Mouse (Mus musculus) MEL (cell line): ENCODE data around the gene Nudt17.
"Not testable (repeated sequence)": the region's sequence is repeated elsewhere in the genome, so short reads cannot be mapped to it uniquely, and the experiment has no call there.

Experiments used
- BHLHE40 ChIP-seq: IDR thresholded peaks from 2 replicates; pipeline ENCODE4 v1.6.1; 2012; ENCODE audit warnings: low read depth, mild to moderate bottlenecking, inconsistent platforms, low read length, improper control_type of control experiment, borderline replicate concordance
- CTCF ChIP-seq, 3 experiments: IDR thresholded peaks in 2 of 3; conservative IDR thresholded peaks in 1 of 3; 2 replicates each; pipeline ENCODE4 v1.5.1; 2011 to 2012; ENCODE audit warnings: low read length in 3 of 3, low read depth in 2 of 3, mild to moderate bottlenecking in 2 of 3, improper control_type of control experiment in 1 of 3, inconsistent platforms in 1 of 3, mixed read lengths in 1 of 3, moderate library complexity in 1 of 3; ENCODE audit not compliant: control insufficient read depth in 1 of 3, insufficient read depth in 1 of 3, poor library complexity in 1 of 3, severe bottlenecking in 1 of 3
- E2F4 ChIP-seq: IDR thresholded peaks from 2 replicates; pipeline ENCODE4 v1.6.1; 2011; ENCODE audit warnings: low read depth, low read length, improper control_type of control experiment, borderline replicate concordance
- EP300 ChIP-seq, 2 experiments: IDR thresholded peaks; 2 replicates each; pipeline ENCODE4 v1.6.1; 2011; ENCODE audit warnings: improper control_type of control experiment in 2 of 2, low read length in 2 of 2, low read depth in 1 of 2, mild to moderate bottlenecking in 1 of 2
- MAX ChIP-seq: IDR thresholded peaks from 2 replicates; pipeline ENCODE4 v1.6.1; 2011; ENCODE audit warnings: low read length, improper control_type of control experiment
- POLR2A ChIP-seq, 2 experiments: IDR thresholded peaks; 2 replicates each; pipeline ENCODE4 v1.6.1; 2011 to 2012; ENCODE audit warnings: low read length in 2 of 2, mild to moderate bottlenecking in 2 of 2, control low read depth in 1 of 2, improper control_type of control experiment in 1 of 2, low read depth in 1 of 2, moderate library complexity in 1 of 2; ENCODE audit not compliant: control insufficient read depth in 1 of 2, insufficient read depth in 1 of 2, poor library complexity in 1 of 2
- POLR2AphosphoS5 ChIP-seq: IDR thresholded peaks from 2 replicates; pipeline ENCODE4 v1.6.1; 2012; ENCODE audit warnings: low read depth, borderline replicate concordance, mild to moderate bottlenecking, inconsistent platforms, low read length, moderate library complexity, mixed read lengths
- RAD21 ChIP-seq: IDR thresholded peaks from 2 replicates; pipeline ENCODE4 v1.6.1; 2011; ENCODE audit warnings: mild to moderate bottlenecking, low read depth, low read length, improper control_type of control experiment
- SIN3A ChIP-seq: IDR thresholded peaks from 2 replicates; pipeline ENCODE4 v1.6.1; 2012; ENCODE audit warnings: low read length, improper control_type of control experiment, inconsistent platforms
- TAL1 ChIP-seq: IDR thresholded peaks from 2 replicates; pipeline ENCODE4 v1.6.1; 2012; ENCODE audit warnings: mild to moderate bottlenecking, inconsistent platforms, low read length, moderate library complexity, mixed read lengths
- TCF12 ChIP-seq: IDR thresholded peaks from 2 replicates; pipeline ENCODE4 v1.6.1; 2014; ENCODE audit warnings: low read depth, mild to moderate bottlenecking, inconsistent platforms, low read length, improper control_type of control experiment, moderate library complexity
- USF1 ChIP-seq: IDR thresholded peaks from 2 replicates; pipeline ENCODE4 v1.6.1; 2014; ENCODE audit warnings: low read depth, mild to moderate bottlenecking, inconsistent platforms, low read length, improper control_type of control experiment, moderate library complexity
- USF2 ChIP-seq, 2 experiments: IDR thresholded peaks; 2 replicates each; pipeline ENCODE4 v1.6.1; 2011 to 2012; ENCODE audit warnings: improper control_type of control experiment in 2 of 2, low read length in 2 of 2, borderline replicate concordance in 1 of 2, inconsistent platforms in 1 of 2, low read depth in 1 of 2, mild to moderate bottlenecking in 1 of 2; ENCODE audit not compliant: insufficient read depth in 1 of 2

GRCm38 (mm10) chr3:96740279-96740678 is 31.9 kb upstream of the Nudt17 start:
- TF ChIP-seq POLR2A (IDR thresholded peaks at IDR 0.05; ENCODE audit: control insufficient read depth in 1 of 2, insufficient read depth in 1 of 2, low read depth in 1 of 2, low read length in 2 of 2, poor library complexity in 1 of 2); USF2 (IDR thresholded peaks at IDR 0.05; ENCODE audit: borderline replicate concordance in 1 of 2, insufficient read depth in 1 of 2, low read depth in 1 of 2, low read length in 2 of 2); USF1; SIN3A; TCF12; TAL1; BHLHE40; E2F4; POLR2AphosphoS5; EP300 (IDR thresholded peaks at IDR 0.05; ENCODE audit: low read depth in 1 of 2, low read length in 2 of 2): not testable (repeated sequence)
- TF ChIP-seq CTCF (IDR thresholded peaks at IDR 0.05 in 2 of 3, conservative IDR thresholded peaks at IDR 0.05 in 1 of 3; ENCODE audit: control insufficient read depth in 1 of 3, insufficient read depth in 1 of 3, low read depth in 2 of 3, low read length in 3 of 3, poor library complexity in 1 of 3, severe bottlenecking in 1 of 3) (peak; percentile 20 to 60 (median 34); a peak in 5 of 6 replicates), RAD21 (peak; percentile 45), MAX (peak; percentile 65)
